Mouse (Mus musculus) stomach, embryonic 14.5 days (tissue): ENCODE measurements around the gene Man1a2. TPM values are rescaled to one million over a fixed set of nuclear protein-coding genes. Genes with fewer than 3 reads are reported as not detected.

ENCODE experiments used
- ATAC-seq: fragments of 200-750 bp; cut with Nextera tagmentation; 2 replicates; pipeline ENCODE4 v1.8.0; 2017; ENCODE audit warnings: low read depth, moderate TSS enrichment; ENCODE audit not compliant: insufficient number of reproducible peaks, insufficient read depth, low FRiP score
- H3K27ac ChIP-seq: fragments of 300-500 bp; sonication (generic); 2 replicates; pipeline ENCODE4 v1.5.1; 2014; ENCODE audit warnings: mild to moderate bottlenecking, low read length, moderate library complexity, mixed read lengths
- H3K27me3 ChIP-seq: fragments of 300-500 bp; sonication (generic); 2 replicates; pipeline ENCODE4 v1.6.1; 2014; ENCODE audit warnings: low read length, control low read depth, mixed read lengths; ENCODE audit not compliant: control insufficient read depth, insufficient read depth
- H3K36me3 ChIP-seq: fragments of 300-500 bp; sonication (generic); 2 replicates; pipeline ENCODE4 v1.6.1; 2014; ENCODE audit warnings: mild to moderate bottlenecking, control low read depth, low read length, moderate library complexity, mixed read lengths; ENCODE audit not compliant: control insufficient read depth, insufficient read depth
- H3K4me1 ChIP-seq: fragments of 300-500 bp; sonication (generic); 2 replicates; pipeline ENCODE4 v1.6.1; 2014; ENCODE audit warnings: low read length, control low read depth, mixed read lengths; ENCODE audit not compliant: control insufficient read depth, insufficient read depth
- H3K4me2 ChIP-seq: fragments of 300-500 bp; sonication (generic); replicated peaks from 2 replicates; pipeline ENCODE4 v1.6.1; 2014; ENCODE audit warnings: low read depth, low read length, control low read depth
- H3K4me3 ChIP-seq: fragments of 300-500 bp; sonication (generic); 2 replicates; pipeline ENCODE4 v1.5.1; 2014; ENCODE audit warnings: low read depth, low read length, control low read depth
- H3K9ac ChIP-seq: fragments of 300-500 bp; sonication (generic); replicated peaks from 2 replicates; pipeline ENCODE4 v1.6.1; 2014; ENCODE audit warnings: low read depth, mild to moderate bottlenecking, control low read depth, low read length, moderate library complexity, mixed read lengths
- H3K9me3 ChIP-seq: fragments of 300-500 bp; sonication (generic); 2 replicates; pipeline ENCODE4 v1.6.1; 2016; ENCODE audit warnings: low read depth, low read length, control low read depth; ENCODE audit not compliant: control insufficient read depth
- WGBS: fragments of 180-500 bp; shearing (Covaris S2); extraction: QIAGEN DNeasy Blood & Tissue Kit; methylation state at CpG from one replicate; pipeline ENCODE4 v1.1.7; 2014; 5-methylcytosine and 5-hydroxymethylcytosine counted together
- polyA plus RNA-seq: library from polyadenylated mRNA; unstranded; fragments of >200 nt; fragmentation: Nextera tagmentation; extraction: Ambion mirVana; gene quantifications from 2 replicates; pipeline ENCODE4 v1.2.1, GENCODE M21; 2014

Gene Man1a2
- polyA plus RNA-seq, 1 experiment from 2014 or later = 77.2 TPM

DNA sequence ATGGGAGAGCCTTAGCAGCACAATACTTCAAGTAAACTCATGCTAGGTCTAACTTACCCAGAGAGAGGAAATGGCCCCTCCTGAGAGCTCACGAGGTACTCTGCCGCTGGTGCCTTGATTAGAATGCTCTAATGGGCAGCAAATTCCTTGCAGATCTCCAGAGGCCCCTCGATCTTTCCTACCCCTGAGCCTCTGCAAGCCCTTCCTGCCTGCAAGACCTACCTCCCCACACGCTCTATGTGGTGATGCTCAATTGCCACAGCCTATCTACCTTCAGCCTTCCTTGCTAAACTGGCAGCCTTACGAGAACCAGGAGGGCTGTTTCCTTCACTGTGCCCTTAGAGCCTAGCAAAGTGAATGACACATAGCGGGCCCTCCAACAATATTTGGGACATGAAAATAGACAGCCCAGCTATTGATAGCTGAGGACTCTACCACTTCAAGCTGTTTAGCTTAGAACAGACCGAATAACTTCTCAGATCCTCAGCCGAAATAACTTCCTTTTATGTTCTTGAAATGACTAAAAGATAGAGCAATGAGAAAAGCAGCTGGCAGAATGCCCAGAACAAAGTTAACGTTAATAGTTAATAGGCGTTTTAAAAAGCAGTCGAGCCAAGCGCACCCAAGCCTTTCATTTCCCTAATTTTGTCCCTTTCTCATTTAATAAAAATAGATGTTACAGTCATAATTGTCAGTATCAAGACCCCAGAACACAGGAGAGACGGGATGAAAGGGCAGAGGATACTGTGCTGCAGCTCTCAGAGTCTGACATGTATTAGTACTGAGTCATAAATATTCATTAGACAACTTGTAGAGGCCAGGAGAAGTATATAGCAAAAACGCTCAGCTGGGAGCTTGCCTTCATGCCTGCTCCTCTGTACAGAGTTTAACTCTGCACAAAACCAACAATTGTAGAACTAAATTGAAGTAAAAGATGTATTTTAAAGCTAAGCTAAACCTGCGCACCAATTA lies 17.9 kb upstream of the Man1a2 start:
- H3K9me3 ChIP-seq = no peaks in the 10 kb centered on the region

DNA sequence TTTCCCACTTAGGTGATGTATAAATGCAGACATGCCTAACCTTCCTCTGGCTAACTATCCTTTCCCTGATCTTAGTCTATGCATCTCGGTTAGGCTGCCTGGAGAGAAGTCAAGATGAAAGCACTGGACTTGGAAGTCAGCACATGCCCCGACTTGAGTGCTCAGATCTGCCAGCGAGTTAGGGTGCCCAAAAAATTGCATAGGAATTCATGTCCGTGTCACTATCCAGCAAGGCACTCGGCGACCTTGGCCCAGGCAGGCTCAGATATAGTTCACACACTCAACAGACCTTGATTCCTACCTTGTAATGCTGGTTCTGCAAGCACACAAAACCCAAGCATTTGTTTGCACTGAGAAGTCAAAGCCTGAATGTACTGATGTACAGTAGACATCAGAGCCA lies 3.4 kb upstream of the Man1a2 start:
- Histone ChIP-seq H3K9ac (no peak overlapping the region), H3K27me3 (no peaks in the 10 kb centered on the region), H3K4me3 (no peak overlapping the region), H3K4me2 (no peak overlapping the region), H3K9me3 (no peaks in the 10 kb centered on the region), H3K27ac (no peak overlapping the region), H3K4me1 (no peaks in the 10 kb centered on the region), H3K36me3 (no peaks in the 10 kb centered on the region)
- ATAC-seq = no peak
- WGBS = 82% methylated on average over 6 of the region's 6 CpGs

More for the DNA sequence above, 17.9 kb upstream of the Man1a2 start:
- H3K27me3 ChIP-seq = no peaks in the 10 kb centered on the region
- no peak overlapping the region for H3K27ac ChIP-seq
- peaks cover 6% of the 10 kb centered on the region; the same call in 1 of the 2 replicates for H3K4me1 ChIP-seq
- ATAC-seq = no peak
- H3K4me2 ChIP-seq = no peak overlapping the region
- WGBS = 30% methylated on average over 15 of the region's 15 CpGs
- no peak overlapping the region for H3K9ac ChIP-seq
- no peaks in the 10 kb centered on the region for H3K36me3 ChIP-seq
- H3K4me3 ChIP-seq = no peak overlapping the region

DNA sequence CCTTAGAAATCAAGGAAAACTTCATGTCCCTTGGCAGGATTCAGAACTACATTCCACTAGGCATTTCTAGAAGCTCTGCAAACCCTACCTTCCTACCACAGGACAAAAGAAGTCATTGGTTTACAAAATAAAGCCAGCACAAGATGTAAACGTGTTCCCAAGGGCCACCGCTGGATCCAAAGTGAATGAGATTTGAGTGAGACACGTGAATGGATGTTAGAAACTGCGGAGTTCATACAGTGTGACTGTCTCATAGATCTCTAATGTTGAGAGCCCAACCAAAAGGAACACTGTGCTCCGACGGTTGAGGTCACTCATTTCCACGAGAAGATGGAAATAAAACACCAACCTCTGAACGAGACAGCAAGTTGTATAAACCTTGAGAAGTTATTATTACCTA lies 1.5 kb upstream of the Man1a2 start:
- H3K4me3 ChIP-seq = no peak overlapping the region
- ATAC-seq = no peak
- H3K4me2 ChIP-seq = no peak overlapping the region

DNA sequence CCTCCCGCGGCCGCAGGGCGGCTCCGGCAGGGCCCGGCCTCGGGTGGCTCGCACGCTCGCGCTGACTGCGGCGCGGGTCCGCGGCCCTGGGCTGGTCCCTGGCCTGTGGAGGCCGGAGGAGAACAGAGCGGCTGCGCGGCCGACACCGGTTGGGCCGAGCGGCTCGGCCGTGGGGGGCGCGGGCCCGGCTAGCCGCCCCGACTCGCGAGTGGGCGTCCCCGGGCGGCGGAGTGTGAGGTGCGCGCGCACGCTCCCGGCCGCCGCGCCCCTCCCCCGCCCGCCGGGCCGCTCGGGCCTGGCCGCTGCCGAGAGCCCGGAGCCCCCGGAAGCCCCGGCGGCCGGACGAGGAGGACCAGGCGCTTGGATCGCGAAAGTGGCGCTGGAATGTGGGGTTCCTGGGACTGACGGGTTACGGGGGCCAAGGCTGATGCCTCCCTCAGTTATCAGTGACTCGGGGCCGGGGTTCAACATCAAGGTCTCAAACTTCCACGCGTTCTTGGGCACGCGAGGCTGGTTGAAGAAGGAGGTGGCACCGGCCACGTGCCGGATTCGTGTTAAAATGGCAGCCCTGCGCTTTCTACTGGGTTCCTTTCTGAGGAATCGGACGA lies 564 bp upstream of the Man1a2 start:
- peaks cover 8% of the 10 kb centered on the region; the same call in 1 of the 2 replicates for H3K4me1 ChIP-seq
- WGBS = under 1% methylated on average over 60 of the region's 77 CpGs
- H3K9ac ChIP-seq = peak overlapping the region; percentile 95
- ATAC-seq = peak; percentile 85
- H3K27ac ChIP-seq = peak overlapping the region; percentile 93
- peak overlapping the region; percentile 92 for H3K4me2 ChIP-seq
- no peaks in the 10 kb centered on the region for H3K9me3 ChIP-seq
- H3K27me3 ChIP-seq = no peaks in the 10 kb centered on the region
- H3K36me3 ChIP-seq = no peaks in the 10 kb centered on the region
- H3K4me3 ChIP-seq = peak overlapping the region; percentile 84

More for the DNA sequence above, 1.5 kb upstream of the Man1a2 start:
- H3K9me3 ChIP-seq = no peaks in the 10 kb centered on the region
- 83% methylated on average over 8 of the region's 8 CpGs for WGBS
- no peak overlapping the region for H3K27ac ChIP-seq
- no peak overlapping the region for H3K9ac ChIP-seq
- peaks cover 1% of the 10 kb centered on the region; the same call in 1 of the 2 replicates for H3K4me1 ChIP-seq
- no peaks in the 10 kb centered on the region for H3K27me3 ChIP-seq
- no peaks in the 10 kb centered on the region for H3K36me3 ChIP-seq

DNA sequence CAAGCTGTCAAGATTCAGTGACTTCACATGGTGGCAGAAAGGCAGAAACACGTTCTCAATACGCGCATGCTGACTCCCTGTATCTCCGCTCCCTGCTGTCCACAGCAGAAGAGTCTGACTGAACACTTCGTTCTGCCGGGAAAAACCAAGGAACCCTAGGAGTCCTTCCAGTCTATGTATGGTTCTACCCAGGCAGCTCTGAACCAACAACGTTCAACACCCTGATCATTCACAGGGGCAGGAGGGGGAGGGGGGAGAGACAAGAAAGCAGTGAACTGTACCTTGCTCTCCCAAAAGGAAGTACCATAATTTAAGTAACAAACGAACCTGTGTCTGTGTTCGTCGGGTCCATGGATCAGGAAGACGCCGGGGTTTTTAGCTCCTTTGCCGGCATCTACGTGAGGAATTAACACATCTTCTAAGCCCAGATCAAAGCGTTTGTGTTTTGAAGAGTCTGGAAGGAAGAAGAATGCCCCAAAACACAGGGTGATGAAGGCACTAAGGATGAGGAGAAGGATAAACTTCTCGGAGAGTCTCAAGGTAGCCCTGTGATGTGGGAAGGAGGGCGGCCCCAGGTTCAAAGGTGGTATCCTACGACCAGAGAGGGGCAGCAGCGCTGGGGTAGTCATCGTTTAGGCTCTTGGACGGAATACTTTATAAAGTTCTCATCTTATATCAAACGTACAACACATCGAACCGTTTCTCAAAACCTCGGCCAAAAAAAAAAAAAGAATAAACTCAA lies 898 bp downstream of the Man1a2 start:
- Histone ChIP-seq H3K4me1 (peaks cover 12% of the 10 kb centered on the region), H3K4me2 (peak overlapping the region; percentile 92), H3K27me3 (no peaks in the 10 kb centered on the region), H3K27ac (no peak overlapping the region), H3K36me3 (no peaks in the 10 kb centered on the region), H3K9me3 (no peaks in the 10 kb centered on the region), H3K4me3 (peak overlapping the region; percentile 84), H3K9ac (peak overlapping the region; percentile 95)
- under 1% methylated on average over 25 of the region's 25 CpGs for WGBS
- no peak for ATAC-seq

DNA sequence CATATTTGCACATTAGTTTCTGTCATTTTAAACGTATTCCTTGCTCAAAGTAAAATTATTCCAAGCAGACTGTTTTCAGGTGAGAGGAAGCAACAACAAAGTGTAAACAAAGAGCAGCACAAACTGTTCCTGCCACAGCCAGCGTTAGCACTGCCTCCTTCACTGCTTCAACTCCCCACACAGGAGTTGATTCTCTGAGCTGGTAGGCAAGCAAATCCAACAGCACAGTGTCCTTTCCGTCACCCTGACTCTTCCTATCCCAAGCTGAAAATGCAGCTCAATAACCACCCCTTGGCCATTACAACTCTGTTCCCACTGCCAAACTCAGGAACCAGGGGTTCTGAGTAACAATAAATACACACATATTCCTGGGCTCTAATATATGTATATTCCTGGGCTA lies 2.5 kb downstream of the Man1a2 start:
- no peaks in the 10 kb centered on the region for H3K36me3 ChIP-seq
- ATAC-seq = no peak
- no peaks in the 10 kb centered on the region; the same call in 1 of the 2 replicates for H3K9me3 ChIP-seq
- 0 out of 2 replicates have a peak overlapping the region, but pooled peaks have one; percentile 28 for H3K9ac ChIP-seq
- no peaks in the 10 kb centered on the region for H3K27me3 ChIP-seq
- H3K4me2 ChIP-seq = peak overlapping the region; percentile 92
- H3K27ac ChIP-seq = no peak overlapping the region
- WGBS = 12% methylated on average over 3 of the region's 3 CpGs
- H3K4me3 ChIP-seq = peak overlapping the region; percentile 34
- peaks cover 15% of the 10 kb centered on the region for H3K4me1 ChIP-seq

DNA sequence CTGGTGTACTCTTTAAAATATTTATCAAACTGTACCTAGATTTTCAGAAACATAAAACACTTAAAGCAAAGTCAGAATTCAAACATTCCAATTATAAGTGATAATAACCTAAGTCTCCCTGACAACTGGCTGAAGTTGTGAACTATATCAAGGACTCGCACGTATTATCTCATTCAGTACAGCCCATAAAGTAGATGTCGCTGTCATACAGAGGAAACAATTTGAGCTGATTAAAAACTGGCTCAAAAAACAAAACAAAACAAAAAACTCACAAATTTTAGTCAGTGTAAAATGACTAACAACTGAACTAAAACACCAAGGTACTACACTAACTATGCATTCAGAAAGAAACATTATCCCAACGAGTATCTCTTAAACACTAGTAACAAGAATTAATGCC lies 3.0 kb downstream of the Man1a2 start:
- H3K36me3 ChIP-seq = no peaks in the 10 kb centered on the region
- H3K4me3 ChIP-seq = peak overlapping the region; percentile 34
- no peaks in the 10 kb centered on the region for H3K27me3 ChIP-seq
- H3K4me2 ChIP-seq = peak overlapping the region; percentile 92
- H3K27ac ChIP-seq = no peak overlapping the region
- H3K9ac ChIP-seq = no peak overlapping the region
- no peaks in the 10 kb centered on the region; the same call in 1 of the 2 replicates for H3K9me3 ChIP-seq
- WGBS = 28% methylated on average over 4 of the region's 4 CpGs
- no peak for ATAC-seq
- peaks cover 15% of the 10 kb centered on the region for H3K4me1 ChIP-seq
